Mouse (Mus musculus) forebrain, embryonic 16.5 days (tissue): ENCODE data around the gene Pde4a. TPM values are rescaled to one million over a fixed set of nuclear protein-coding genes. Genes with fewer than 3 reads are reported as not detected.

Experiments used
- ATAC-seq: fragments of 200-750 bp; cut with Nextera tagmentation; 2 replicates; pipeline ENCODE4 v1.8.0; 2017; ENCODE audit warnings: mild to moderate bottlenecking, moderate library complexity
- H3K27ac ChIP-seq: fragments of 300-500 bp; sonication (generic); 2 replicates; pipeline ENCODE4 v1.5.1; 2014; ENCODE audit warnings: low read length, control low read depth
- H3K27me3 ChIP-seq: fragments of 300-500 bp; sonication (generic); replicated peaks from 2 replicates; pipeline ENCODE4 v1.6.1; 2014; ENCODE audit warnings: low read length; ENCODE audit not compliant: control insufficient read depth, insufficient read depth
- H3K36me3 ChIP-seq: fragments of 300-500 bp; sonication (generic); 2 replicates; pipeline ENCODE4 v1.6.1; 2014; ENCODE audit not compliant: control insufficient read depth, insufficient read depth
- H3K4me1 ChIP-seq: fragments of 300-500 bp; sonication (generic); replicated peaks from 2 replicates; pipeline ENCODE4 v1.6.1; 2014; ENCODE audit warnings: low read length; ENCODE audit not compliant: control insufficient read depth, insufficient read depth
- H3K4me2 ChIP-seq: fragments of 300-500 bp; sonication (generic); 2 replicates; pipeline ENCODE4 v1.6.1; 2014; ENCODE audit warnings: mild to moderate bottlenecking, low read length, control low read depth
- H3K4me3 ChIP-seq: fragments of 300-500 bp; sonication (generic); replicated peaks from 2 replicates; pipeline ENCODE4 v1.5.1; 2014; ENCODE audit warnings: mild to moderate bottlenecking, low read length, control low read depth
- H3K9ac ChIP-seq: fragments of 300-500 bp; sonication (generic); replicated peaks from 2 replicates; pipeline ENCODE4 v1.6.1; 2014; ENCODE audit warnings: low read depth, low read length, control low read depth
- H3K9me3 ChIP-seq: fragments of 300-500 bp; sonication (generic); 2 replicates; pipeline ENCODE4 v1.6.1; 2016; ENCODE audit warnings: low read length; ENCODE audit not compliant: control insufficient read depth
- WGBS: fragments of 180-500 bp; shearing (Covaris S2); extraction: QIAGEN DNeasy Blood & Tissue Kit; methylation state at CpG from one replicate; pipeline ENCODE4 v1.1.7; 2014; 5-methylcytosine and 5-hydroxymethylcytosine counted together
- polyA plus RNA-seq: library from polyadenylated mRNA; unstranded; fragments of >200 nt; fragmentation: Nextera tagmentation; extraction: Ambion mirVana; gene quantifications from 2 replicates; pipeline ENCODE4 v1.2.1, GENCODE M21; 2015

Pde4a gene
- polyA plus RNA-seq, 1 experiment from 2014 or later: 32.0 TPM

DNA sequence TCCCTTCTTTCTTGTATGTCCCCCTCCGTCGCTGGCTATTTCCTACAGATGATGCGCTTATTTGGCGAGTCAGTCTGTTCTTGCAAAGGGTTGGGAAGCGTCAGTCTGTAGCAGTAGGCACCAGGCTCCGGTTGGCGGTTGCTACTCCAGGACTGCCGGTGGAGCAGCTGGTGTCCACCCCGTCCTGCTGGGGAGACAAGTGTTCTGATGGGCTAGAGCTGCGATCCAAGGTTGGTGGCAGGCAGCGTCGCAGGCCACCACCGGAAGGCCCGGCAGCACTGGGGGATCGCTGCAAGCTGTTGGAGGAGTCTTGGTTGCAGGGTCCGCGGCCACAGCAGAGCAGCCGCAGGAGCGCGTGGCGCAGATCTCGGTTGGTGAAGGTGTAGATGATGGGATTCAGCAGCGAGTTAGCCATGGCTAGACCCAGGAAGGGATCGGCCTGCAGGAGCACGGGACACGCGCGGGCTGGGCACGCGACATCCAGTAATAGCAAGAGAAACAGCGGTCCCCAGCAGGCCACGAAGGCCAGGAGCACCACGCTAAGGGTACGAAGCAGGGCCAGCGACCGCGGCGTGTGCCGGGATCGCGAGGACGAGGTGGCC, 78.4 kb downstream of the Pde4a start:
- Histone ChIP-seq H3K9me3 (no peaks in the 10 kb centered on the region), H3K9ac (peak overlapping the region; percentile 61), H3K36me3 (no peaks in the 10 kb centered on the region), H3K27me3 (peaks cover 54% of the 10 kb centered on the region), H3K4me1 (peaks cover 18% of the 10 kb centered on the region), H3K4me2 (peak overlapping the region; percentile 85), H3K4me3 (peak overlapping the region; percentile 51), H3K27ac (no peak overlapping the region)
- no peak for ATAC-seq
- WGBS: 5% methylated on average over 42 of the region's 42 CpGs

DNA sequence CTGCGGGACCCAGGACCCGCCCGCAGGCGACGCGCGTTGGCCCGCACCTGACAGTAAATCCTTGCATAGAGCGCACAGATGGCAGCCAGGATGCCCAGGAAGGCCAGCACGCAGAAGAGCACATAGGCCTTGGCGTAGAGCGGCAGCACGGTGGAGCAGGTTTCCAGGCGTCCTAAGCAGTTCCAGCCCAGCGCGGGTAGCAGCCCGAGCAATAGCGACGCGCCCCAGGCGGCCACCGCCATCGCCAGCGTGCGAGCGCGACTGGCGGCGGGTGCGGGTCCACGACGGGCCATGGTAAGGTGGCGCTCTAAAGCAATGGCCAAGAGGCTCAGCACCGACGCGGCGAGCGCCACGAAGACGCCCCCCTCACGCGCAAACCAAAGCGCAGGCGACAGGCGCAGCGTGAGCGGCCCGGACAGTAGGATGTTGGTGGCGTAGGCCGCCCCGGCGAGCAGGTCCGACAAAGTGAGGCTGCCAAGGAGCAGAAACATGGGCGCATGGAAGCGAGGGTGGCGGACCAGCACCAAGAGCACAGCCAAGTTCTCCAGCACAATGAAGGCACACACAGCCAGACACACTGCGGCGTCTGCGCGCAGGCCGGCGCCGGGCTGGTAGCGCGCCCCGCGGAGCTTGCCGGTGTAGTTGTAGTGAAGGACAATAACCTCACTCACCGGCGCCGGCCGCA, 79.1 kb downstream of the Pde4a start:
- peak; percentile 61 for ATAC-seq
- H3K9ac ChIP-seq: peak overlapping the region; percentile 61
- H3K9me3 ChIP-seq: no peaks in the 10 kb centered on the region
- H3K27me3 ChIP-seq: peaks cover 61% of the 10 kb centered on the region
- H3K4me3 ChIP-seq: peak overlapping the region; percentile 51
- H3K4me1 ChIP-seq: peaks cover 18% of the 10 kb centered on the region
- no peak overlapping the region for H3K27ac ChIP-seq
- no peaks in the 10 kb centered on the region for H3K36me3 ChIP-seq
- under 1% methylated on average over 72 of the region's 72 CpGs for whole genome bisulfite sequencing
- peak overlapping the region; percentile 85 for H3K4me2 ChIP-seq

- no peaks in the 10 kb centered on the region for H3K9me3 ChIP-seq
- WGBS: 2% methylated on average over 16 of the region's 16 CpGs
Observed at GRCm38 (mm10) chr9:21245113-21245487, 79.6 kb downstream of the Pde4a start.

DNA sequence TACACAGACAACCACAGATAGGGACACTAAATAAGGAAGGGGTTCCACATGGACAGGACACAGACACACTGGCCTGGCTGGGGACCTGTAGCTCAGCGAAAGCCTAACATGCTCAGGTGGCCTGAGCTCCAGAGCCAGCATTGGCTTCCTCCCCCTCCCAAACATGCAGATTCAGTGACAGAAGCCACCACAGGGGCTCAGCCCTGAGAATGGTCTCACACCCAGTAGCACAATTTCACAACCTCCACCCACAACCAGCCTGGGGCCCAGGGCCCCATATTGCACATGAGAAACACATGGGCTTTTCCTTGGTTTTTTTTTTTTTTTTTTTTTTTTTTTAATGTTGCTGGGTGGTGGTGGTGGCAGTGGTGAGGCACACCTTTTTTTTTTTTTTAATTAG, 80.8 kb downstream of the Pde4a start:
- no peak for ATAC-seq
- no peaks in the 10 kb centered on the region for H3K36me3 ChIP-seq
- H3K27ac ChIP-seq: no peak overlapping the region
- no peak overlapping the region for H3K4me2 ChIP-seq
- H3K9ac ChIP-seq: no peak overlapping the region
- WGBS: 78% methylated on average over 1 of the region's 1 CpGs
- H3K27me3 ChIP-seq: peaks cover 68% of the 10 kb centered on the region
- H3K4me3 ChIP-seq: no peak overlapping the region
- H3K4me1 ChIP-seq: peaks cover 18% of the 10 kb centered on the region
- H3K9me3 ChIP-seq: no peaks in the 10 kb centered on the region

More at GRCm38 (mm10) chr9:21245113-21245487, 79.6 kb downstream of the Pde4a start:
- H3K4me2 ChIP-seq: peak overlapping the region; percentile 85
- ATAC-seq: no peak
- H3K36me3 ChIP-seq: no peaks in the 10 kb centered on the region
- peak overlapping the region; percentile 51 for H3K4me3 ChIP-seq
- peaks cover 65% of the 10 kb centered on the region for H3K27me3 ChIP-seq
- peak overlapping the region; percentile 61 for H3K9ac ChIP-seq
- H3K27ac ChIP-seq: no peak overlapping the region
- H3K4me1 ChIP-seq: peaks cover 18% of the 10 kb centered on the region

DNA sequence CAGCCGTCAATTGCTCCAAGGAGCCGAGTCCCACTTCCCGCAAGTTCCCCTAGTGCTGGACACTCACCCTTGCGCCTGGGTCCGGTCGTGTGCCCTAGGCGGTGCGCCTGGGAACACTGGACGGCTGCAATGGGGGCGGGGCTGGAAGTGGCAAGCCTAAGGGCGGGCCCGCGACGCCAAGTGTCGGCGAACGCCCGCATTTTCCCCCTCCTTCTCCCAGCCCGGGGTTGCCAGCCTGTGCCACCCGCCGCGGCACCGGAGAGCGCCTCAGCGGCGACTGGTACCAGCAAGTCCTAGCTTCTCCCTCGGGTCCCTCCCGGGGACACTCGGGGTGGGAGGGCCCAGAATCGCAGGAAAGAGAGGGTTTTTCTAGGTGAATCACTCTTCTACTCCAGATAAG, 82.8 kb downstream of the Pde4a start, which contains the start of gene S1pr5:
Gene S1pr5 (minus strand): TSS at position 118 of the 400 bp plus-strand sequence.
- peaks cover 60% of the 10 kb centered on the region for H3K27me3 ChIP-seq
- H3K36me3 ChIP-seq: no peaks in the 10 kb centered on the region
- H3K9ac ChIP-seq: no peak within 1 kb of the TSS
- H3K27ac ChIP-seq: no peak within 1 kb of the TSS
- no peaks in the 10 kb centered on the region for H3K9me3 ChIP-seq
- peaks cover 18% of the 10 kb centered on the region for H3K4me1 ChIP-seq
- under 1% methylated on average over 30 of the region's 30 CpGs for WGBS
- no peak within 1 kb of the TSS for H3K4me3 ChIP-seq
- no peak for ATAC-seq
- H3K4me2 ChIP-seq: no peak within 1 kb of the TSS

DNA sequence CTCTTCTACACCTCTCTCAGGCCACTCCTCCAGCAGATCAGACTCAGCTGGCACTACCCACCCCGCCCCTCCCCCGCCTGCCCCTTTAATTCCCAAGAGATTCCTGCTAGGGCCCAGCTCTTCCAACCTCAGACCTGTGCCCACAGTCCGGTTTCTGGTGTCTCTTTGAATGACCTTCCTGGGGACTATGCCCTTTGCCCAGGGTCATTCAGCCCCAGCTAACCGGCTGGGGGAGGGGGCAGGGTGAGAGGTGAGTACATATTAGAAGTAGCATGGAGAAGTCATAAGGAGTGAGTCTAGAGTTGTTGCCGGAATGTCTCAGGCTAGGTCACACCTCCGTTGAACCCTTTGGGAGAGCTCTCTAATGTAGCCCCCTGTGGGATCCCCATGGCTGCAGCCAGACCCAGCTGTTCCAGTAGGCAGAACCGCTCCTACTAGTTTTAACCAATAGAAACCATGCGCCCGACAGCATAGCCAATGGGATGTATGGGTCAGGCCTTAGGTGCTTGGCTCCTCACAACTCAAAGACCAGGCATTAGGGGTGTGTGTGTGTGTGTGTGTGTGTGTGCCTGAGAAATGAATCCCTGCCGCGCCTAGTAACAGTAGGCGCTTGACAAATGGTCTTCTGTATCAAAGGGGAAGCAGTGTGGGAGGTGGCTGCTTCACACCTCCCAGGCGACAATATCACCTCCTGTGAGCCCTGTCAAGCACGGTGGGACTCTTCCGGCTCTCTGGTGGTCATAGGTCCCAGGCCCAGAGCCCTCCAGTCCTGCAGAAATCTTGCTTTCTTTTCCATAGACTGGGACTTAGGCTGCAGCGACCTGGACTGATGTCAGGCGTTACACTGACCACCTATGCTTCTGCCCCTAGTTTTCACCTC, 84.4 kb downstream of the Pde4a start:
- Histone ChIP-seq H3K9me3 (no peaks in the 10 kb centered on the region), H3K4me1 (peaks cover 7% of the 10 kb centered on the region), H3K27me3 (peaks cover 47% of the 10 kb centered on the region), H3K27ac (no peak overlapping the region), H3K4me2 (no peak overlapping the region), H3K36me3 (no peaks in the 10 kb centered on the region), H3K9ac (no peak overlapping the region), H3K4me3 (no peak overlapping the region)
- WGBS: 48% methylated on average over 17 of the region's 17 CpGs
- ATAC-seq: no peak

DNA sequence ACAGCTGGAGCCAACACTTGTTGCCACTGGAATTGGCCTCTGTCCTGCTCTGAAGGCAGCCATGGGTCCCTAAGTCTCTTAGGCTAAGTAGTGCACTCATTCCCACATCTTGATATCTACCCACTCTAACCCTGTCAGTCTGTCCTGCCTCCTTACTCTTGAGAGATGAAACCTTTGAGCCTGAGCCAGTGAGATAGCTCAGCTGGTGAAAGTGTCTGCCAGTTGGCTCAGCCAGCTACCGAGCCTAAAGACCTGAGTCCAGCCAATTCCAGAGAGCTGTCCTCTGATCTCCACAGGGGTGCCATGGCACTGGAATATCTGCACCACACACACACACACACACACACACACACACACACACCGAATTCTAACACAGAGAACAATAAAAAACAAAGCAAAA, 85.0 kb downstream of the Pde4a start:
- Histone ChIP-seq H3K9me3 (no peaks in the 10 kb centered on the region), H3K27ac (no peak overlapping the region), H3K4me2 (no peak overlapping the region), H3K9ac (no peak overlapping the region), H3K36me3 (no peaks in the 10 kb centered on the region), H3K4me1 (0 out of 2 replicates have a peak, but pooled peaks cover 4% of the 10 kb centered on the region), H3K27me3 (peaks cover 41% of the 10 kb centered on the region), H3K4me3 (no peak overlapping the region)
- WGBS: 49% methylated on average over 2 of the region's 2 CpGs
- ATAC-seq: no peak

DNA sequence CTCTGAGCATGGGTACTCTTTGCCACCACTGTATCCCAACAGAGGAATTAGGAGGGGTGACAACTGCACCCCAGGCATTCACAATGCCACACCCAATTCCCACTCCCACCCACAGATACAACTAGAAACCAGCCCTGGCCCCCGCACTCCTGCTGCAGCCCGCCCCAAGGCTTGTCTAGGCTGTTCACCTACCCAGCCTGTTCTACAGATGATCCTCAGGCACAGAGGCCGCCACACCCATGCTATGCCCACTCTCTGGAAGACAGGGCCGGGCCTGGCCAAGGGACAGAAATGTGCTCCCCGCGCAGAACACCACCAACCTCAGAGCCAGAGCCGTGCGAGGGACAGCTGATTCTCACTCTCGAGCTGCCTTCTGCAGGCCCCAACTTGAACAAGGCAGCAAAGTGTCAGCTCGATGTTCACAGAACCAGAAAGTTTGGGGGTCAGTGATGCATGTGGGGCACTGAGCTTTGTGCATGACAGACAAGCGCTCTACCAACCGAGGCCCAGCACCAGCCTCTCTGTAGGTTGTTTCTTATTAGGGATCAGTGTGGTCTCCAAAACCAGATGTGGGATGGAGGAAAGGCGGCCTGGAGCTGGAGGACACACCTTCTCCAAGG, 85.7 kb downstream of the Pde4a start:
- no peak for ATAC-seq
- H3K4me3 ChIP-seq: no peak overlapping the region
- no peaks in the 10 kb centered on the region for H3K36me3 ChIP-seq
- 0 out of 2 replicates have a peak, but pooled peaks cover 4% of the 10 kb centered on the region for H3K4me1 ChIP-seq
- no peak overlapping the region for H3K9ac ChIP-seq
- no peak overlapping the region for H3K27ac ChIP-seq
- H3K27me3 ChIP-seq: peaks cover 35% of the 10 kb centered on the region
- 81% methylated on average over 13 of the region's 13 CpGs for WGBS
- H3K9me3 ChIP-seq: no peaks in the 10 kb centered on the region
- H3K4me2 ChIP-seq: no peak overlapping the region

DNA sequence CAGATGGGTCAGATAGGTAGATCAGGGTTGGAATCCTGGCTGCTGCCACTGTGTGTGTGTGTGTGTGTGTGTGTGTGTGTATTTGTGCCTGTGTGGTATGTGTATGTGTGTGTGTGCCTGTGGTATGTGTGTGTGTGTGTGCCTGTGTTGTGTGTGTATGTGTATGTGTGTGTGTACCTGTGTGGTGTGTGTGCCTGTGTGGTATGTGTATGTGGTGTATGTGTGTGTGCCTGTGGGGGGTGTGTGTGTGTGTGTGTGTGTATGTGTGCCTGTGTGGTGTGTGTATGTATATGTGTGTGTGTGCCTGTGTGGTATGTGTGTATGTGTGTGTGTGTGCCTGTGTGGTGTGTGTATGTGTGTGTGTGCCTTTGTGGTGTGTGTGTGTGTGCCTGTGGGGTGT, 89.2 kb downstream of the Pde4a start:
- Histone ChIP-seq H3K9ac (no peak overlapping the region), H3K27me3 (peaks cover 6% of the 10 kb centered on the region), H3K4me2 (no peak overlapping the region), H3K36me3 (no peaks in the 10 kb centered on the region), H3K9me3 (no peaks in the 10 kb centered on the region), H3K4me3 (no peak overlapping the region), H3K27ac (no peak overlapping the region), H3K4me1 (no peaks in the 10 kb centered on the region)
- ATAC-seq: no peak
